Comparison of ENCODE assay signal across 8 mouse cellular contexts in the genomic region with DNA sequence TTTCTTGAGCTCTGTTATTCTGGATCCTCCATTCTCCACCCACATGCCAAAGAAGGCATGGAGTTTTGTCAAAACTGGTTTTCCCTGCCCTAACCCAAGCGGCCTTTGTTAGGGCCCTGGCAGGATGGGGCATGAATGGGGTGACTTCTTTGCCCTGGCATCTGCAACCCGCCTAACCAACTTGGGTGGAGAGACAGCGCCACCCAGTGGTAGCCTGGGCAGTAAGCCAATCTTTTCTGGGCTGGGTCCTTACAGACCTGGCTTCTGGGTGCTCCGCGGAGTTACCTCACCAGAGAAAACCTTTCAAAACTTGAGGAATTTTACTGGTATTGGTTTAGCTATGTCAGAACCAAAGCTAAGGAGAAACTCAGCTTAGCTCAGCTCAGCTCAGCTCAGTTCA. TPM values are rescaled to one million over a fixed set of nuclear protein-coding genes. Genes with fewer than 3 reads are reported as not detected.
DNase-seq lines count a peak whose midpoint lies in the region; ATAC-seq lines count a peak whose summit lies in the region.

No protein-coding gene starts in this region.

- WGBS in lung, embryonic 15.5 days: 18% methylated on average over 5 of the region's 5 CpGs

- peaks cover 52% of the 10 kb centered on the region; the same call in 1 of the 2 replicates for H3K27me3 ChIP-seq in lung, embryonic 15.5 days

- H3K9ac ChIP-seq in lung, embryonic 15.5 days: no peak overlapping the region

- H3K27ac ChIP-seq in lung, embryonic 15.5 days: no peak overlapping the region

- intact Hi-C loops in heart, postnatal 10 days (cut with DNase I): loop anchor here (1.0 to 2.0 kb wide), 3 partner anchors 51 to 388 kb away; no protein-coding TSS in a partner anchor

- H3K4me1 ChIP-seq in lung, embryonic 15.5 days: peaks cover 9% of the 10 kb centered on the region; the same call in 1 of the 2 replicates

- no peaks in the 10 kb centered on the region for H3K36me3 ChIP-seq in lung, embryonic 15.5 days

- peak; percentile 61 for DNase-seq in A20 (ENCODE audit: low read depth, low spot score)
- DNase-seq in adrenal gland, adult 18-20 months (ENCODE audit: low spot score in 2 of 2): peak; percentile 66 to 77
- DNase-seq in embryo, embryonic 11.5 days (ENCODE audit: low read depth, low spot score): peak; percentile 39
- DNase-seq in heart, postnatal 10 days: peak; percentile 63 to 80
- DNase-seq in kidney, postnatal 25 days: peak; percentile 72 to 74
- DNase-seq in ovary, adult 18-20 months (ENCODE audit: low spot score): peak; percentile 57
- DNase-seq in thymus, postnatal 10 days (ENCODE audit: low spot score in 2 of 2): peak; percentile 21 to 69

- H3K4me2 ChIP-seq in lung, embryonic 15.5 days: no peak overlapping the region

- ATAC-seq in lung, embryonic 15.5 days (ENCODE audit: borderline replicate concordance, extremely low read depth, low FRiP score, low TSS enrichment): peak; percentile 62

- no peak overlapping the region for H3K4me3 ChIP-seq in lung, embryonic 15.5 days

- H3K9me3 ChIP-seq in lung, embryonic 15.5 days: no peaks in the 10 kb centered on the region

RNA-seq across cellular contexts. Expression of a gene that starts 51.8 kb away (rescaled TPM):
- 100 to 1,000 TPM; 164 to 177 TPM for total RNA-seq in adrenal gland, adult 18-20 months (2021)
- total RNA-seq in heart, postnatal 10 days (2021): 10 to 100 TPM; 32.9 to 37.1 TPM
- 155 and 161 TPM in 2 replicates for polyA plus RNA-seq in lung, embryonic 15.5 days (2015; fragmentation: Nextera tagmentation; extraction: Ambion mirVana)

Comparison
In these comparisons a context has a peak if more than half of its experiments do, and no peak if none do; other contexts are left out.
1. RNA of a gene that starts 51.8 kb away (total RNA-seq): 164 to 177 TPM in adrenal gland, adult 18-20 months; 32.9 to 37.1 TPM in heart, postnatal 10 days; every median in the first group is over 4 times any median in the second.
2. Peak in every context shown above with its lines, with median percentiles within 50 percentile points of each other: DNase-seq.